Mouse (Mus musculus) spleen, postnatal 14 days (tissue): Measurements from ENCODE around the gene Cog8.

ENCODE experiments used
- DNase-seq, 2 experiments: peaks; one replicate each; pipeline ENCODE4 v3.0.0; 2021 to 2022; ENCODE audit warnings: low spot score in 2 of 2

Gene Cog8

GRCm38 (mm10) chr8:107056076-107056972, at the start of gene Cog8, which contains the start of gene Nip7:
TSS of gene Cog8 (minus strand) at chr8:107056689.
TSS of gene Nip7 (plus strand) at chr8:107056877.
- peak; percentile 81 to 90 for DNase-seq

- DNase-seq, result peak; percentile 27 to 61
Measured at GRCm38 (mm10) chr8:107104547-107104946, 48.1 kb upstream of the Cog8 start.

DNA sequence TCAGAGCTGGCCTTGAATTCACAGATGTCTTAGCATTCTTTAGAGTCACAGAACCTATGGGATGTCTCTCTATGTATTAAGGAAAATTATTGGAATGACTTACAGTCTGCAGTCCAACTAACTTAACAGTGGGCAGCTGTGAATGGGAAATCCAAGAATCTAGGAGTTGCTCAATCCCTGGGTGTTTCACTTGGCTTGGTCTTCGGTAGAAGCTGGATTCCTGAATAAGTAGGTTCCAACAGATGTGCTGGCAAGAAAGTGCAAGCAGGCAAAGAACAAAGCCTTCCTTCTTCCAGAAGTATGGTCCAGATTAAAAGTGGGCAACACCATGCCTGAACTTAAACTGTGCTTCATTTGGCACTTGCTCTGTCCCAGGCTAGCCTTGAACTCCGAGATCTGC, 44.1 kb upstream of the Cog8 start:
- DNase-seq, result no peak

DNA sequence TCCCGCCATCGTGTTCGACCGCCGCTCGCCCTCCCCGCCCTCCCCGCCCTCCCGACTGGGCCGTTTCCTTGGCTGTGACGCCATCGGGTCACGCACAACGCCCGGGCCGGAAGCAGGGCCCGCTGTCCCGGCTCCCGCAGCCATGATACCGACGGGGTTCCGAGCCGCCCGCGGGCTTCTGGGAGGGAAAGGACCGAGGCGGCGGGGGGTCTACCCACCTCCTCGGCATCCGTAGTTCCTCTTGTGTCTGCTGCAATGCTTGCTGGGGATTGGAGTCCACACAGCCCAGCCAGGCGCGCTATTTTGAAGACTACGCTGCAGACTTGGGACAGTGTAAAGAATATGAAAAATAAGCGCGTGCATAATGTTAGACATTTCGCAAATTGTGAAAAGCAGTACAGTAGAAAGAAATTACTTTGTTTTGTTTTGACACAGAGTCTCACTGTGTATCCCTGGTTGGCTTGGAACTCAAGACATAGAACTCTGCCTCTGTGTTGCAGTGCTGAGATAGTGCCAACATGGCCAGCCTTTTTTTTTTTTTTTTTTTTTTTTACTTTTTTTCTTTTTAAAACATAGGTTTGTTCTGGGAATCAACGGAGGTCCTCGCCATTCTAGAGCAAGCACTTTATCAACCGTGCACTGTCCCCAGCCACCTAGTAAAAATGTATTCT, 40.0 kb upstream of the Cog8 start, which contains the start of gene Terf2:
TSS of gene Terf2 (minus strand) at position 182 of the 671 bp plus-strand sequence.
- peak; percentile 75 to 84 for DNase-seq

DNA sequence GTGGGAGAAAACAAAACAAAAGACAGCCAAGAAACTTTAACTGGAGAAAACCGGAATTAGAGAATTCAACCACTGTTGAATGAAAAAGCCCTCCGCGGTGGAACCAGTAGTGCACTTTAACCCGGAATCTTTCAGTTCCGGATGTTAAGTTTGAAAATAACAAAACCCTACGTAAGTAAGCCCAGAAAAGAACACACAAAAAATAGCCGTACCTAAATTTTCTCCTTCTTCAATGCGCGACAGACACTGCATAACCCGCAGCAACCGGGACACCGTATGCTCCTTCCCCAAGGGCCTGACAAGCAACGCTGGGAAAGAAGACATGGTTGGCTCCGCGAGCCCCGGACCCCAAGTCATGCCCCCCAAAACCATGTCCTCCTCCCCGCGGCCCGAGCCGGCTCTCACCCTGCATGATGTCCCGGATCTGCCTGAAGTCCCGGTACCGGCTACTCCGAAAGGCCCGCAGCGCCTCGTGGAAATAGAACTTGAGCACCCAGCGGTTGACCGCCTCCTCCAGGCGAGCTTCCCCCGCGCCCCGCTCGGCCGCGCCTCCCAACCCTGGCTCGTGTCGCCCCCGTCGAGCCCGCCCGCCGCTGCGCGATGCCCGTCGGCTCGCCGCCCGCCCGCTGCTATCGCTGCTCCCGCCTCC, 39.4 kb upstream of the Cog8 start:
- DNase-seq, result no peak

DNA sequence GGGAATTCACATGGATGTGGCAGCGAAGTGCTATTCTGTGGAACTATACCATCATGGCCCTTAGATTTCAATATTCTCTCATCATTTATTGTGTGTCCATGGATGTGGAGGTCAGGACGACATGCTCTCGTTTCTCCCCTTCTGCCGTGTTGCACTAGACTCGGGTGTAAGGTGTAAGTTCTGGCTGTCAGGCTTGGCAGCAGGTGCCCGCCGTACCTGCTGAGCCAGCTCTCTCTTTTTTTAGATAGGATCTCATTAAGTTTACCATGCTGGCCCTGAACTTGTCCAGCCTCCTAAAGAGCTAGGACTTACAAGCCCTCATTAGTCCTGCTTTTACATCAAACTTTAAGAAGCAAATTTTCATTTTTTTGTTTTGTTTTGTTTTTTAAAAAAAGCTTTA, 34.0 kb upstream of the Cog8 start:
- no peak for DNase-seq

GRCm38 (mm10) chr8:107088526-107089063, 32.1 kb upstream of the Cog8 start:
- DNase-seq, result no peak

- DNase-seq, result no peak
Measured at GRCm38 (mm10) chr8:107086018-107086417, 29.5 kb upstream of the Cog8 start.

- DNase-seq, result no peak
Measured at GRCm38 (mm10) chr8:107085358-107085757, 28.9 kb upstream of the Cog8 start.

- DNase-seq, result no peak
Measured at GRCm38 (mm10) chr8:107076239-107076888, 19.9 kb upstream of the Cog8 start.

GRCm38 (mm10) chr8:107074128-107074527, 17.6 kb upstream of the Cog8 start:
- DNase-seq, result no peak

DNA sequence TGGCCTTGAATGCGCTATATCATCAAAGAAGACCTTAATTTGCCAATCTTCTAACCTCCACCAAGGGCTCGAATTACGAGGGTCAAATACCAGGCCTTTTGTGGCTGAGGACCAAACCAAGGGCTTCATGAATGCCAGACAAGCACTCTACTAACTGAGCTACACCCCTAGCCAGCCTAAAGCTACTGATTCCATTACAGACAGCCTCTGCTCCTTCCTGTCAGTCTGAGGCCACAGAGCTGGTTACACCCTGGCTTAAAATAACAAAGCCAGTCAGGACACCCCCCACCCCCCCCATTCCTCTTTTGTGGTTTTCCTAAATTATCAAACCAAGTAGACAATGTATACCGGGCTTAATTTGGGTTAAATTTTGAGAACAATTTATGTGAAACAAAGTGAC, 17.2 kb upstream of the Cog8 start:
- DNase-seq, result no peak

DNA sequence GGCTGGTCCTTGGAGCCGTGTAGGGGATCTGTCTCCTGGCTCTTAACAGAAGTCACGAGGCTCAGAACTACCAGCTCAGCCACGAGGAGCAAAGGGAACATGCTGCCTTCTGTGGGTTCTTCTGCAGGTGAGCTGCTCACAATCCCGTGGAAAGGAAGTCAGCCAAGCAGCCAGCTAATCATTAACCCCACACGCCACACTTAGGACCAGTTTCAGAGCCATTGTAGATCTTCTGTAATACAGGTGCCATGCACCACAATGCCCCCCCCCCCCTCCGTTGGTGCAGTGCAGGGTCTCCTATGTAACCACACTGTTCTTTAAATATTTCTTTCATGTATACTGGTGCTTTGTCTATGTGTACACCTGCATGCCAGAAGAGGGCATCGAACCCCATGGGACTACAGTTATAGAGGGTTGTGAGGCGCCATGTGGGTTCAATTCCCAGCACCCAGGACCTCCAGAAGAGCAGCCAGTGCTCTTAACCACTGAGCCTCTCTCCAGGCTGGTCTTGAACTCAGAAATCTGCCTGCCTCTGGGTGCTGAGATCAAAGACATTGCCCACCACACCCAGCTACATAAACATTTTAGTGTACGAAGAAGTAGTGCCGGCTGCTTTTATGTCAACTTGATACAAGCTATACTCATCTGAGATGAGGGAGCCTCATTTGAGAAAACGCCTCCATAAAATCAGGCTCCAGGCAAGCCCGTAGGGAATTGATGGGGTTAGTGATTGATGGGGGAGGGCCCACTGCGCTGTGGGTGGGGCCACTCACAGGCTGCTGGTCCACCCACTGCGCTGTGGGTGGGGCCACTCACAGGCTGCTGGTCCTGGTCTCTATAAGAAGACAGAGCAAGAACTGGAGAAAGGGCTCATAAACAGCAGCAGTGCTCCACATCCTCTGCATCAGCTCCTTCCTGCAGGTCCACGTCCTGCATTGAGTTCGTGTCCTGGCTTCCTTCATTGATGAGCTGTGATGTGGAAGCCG, 9.3 kb upstream of the Cog8 start, which contains the start of gene Tmed6:
TSS of gene Tmed6 (minus strand) at position 134 of the 986 bp plus-strand sequence.
- peak in 1 of 2 experiments; percentile 18 for DNase-seq

- DNase-seq, result no peak
Measured at GRCm38 (mm10) chr8:107062613-107063012, 6.1 kb upstream of the Cog8 start.

- DNase-seq, result no peak
Measured at GRCm38 (mm10) chr8:107056973-107057369, 482 bp upstream of the Cog8 start.

GRCm38 (mm10) chr8:107052046-107052445, 4.4 kb downstream of the Cog8 start:
- no peak for DNase-seq

DNA sequence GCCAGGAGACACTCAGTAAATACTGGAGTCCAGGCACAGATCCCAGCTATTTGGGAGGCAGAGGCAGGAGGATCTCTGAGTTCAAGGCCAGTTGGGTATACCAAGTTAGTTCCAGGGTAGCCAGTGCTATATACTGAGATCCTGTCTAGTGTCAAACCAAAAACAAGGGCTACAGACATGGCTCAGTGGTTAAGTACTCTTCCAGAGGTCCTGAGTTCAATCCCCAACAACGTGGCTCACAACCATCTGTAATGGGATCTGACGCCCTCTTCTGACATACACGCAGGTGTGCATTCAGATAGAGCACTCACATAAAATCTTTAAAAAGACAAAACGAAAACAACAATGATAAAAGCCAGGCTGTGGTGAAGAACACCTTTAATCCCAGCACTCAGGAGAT, 7.0 kb downstream of the Cog8 start:
- DNase-seq, result no peak

- peak; percentile 42 to 66 for DNase-seq
Measured at GRCm38 (mm10) chr8:107048061-107048941, 8.2 kb downstream of the Cog8 start, which contains the start of gene Pdf. TSS of gene Pdf (minus strand) at chr8:107048614.

DNA sequence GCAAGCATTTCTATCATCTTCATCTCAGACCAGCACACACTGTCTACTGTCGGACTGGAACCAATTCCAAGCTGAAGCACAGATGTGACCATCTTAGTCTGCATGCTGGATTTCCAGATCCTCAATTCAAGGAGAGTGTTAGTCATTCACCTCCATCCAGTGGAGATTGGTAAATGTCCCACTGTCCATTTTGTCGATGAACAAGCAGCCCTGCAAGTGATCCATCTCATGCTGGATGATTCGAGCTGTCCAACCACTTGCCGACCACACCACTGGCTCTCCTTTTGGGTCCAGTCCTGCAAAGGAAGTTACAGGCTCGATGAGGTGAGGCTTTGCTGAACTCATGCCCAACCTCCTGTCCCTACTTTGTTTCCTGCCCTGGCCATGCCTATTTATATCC, 9.5 kb downstream of the Cog8 start:
- DNase-seq, result no peak
